Mouse (Mus musculus): ENCODE measurements around the gene Bves.
"Not testable (repeated sequence)": the region's sequence is repeated elsewhere in the genome, so short reads cannot be mapped to it uniquely, and the experiment has no call there.

The Bves gene

GRCm38 (mm10) chr10:45335434-45336422 is at the start of gene Bves:
TSS of gene Bves (plus strand) at chr10:45335772.
- in situ Hi-C loops (cut with MboI, MseI), result no loop called here

- in situ Hi-C loops (cut with MboI, MseI), result no loop called here
Observed at GRCm38 (mm10) chr10:45288351-45288750, 47.2 kb upstream of the Bves start.

- in situ Hi-C loops (cut with MboI, MseI), result no loop called here
Observed at GRCm38 (mm10) chr10:45289218-45290105, 46.1 kb upstream of the Bves start.

GRCm38 (mm10) chr10:45290618-45291017 is 45.0 kb upstream of the Bves start:
- in situ Hi-C loops (cut with MboI, MseI), result no loop called here

- in situ Hi-C loops (cut with MboI, MseI), result not testable (repeated sequence)
Observed at GRCm38 (mm10) chr10:45292159-45292558, 43.4 kb upstream of the Bves start.

- in situ Hi-C loops (cut with MboI, MseI), result no loop called here
Observed at GRCm38 (mm10) chr10:45295093-45295492, 40.5 kb upstream of the Bves start.

- in situ Hi-C loops (cut with MboI, MseI), result no loop called here
Observed at GRCm38 (mm10) chr10:45298503-45298902, 37.1 kb upstream of the Bves start.

GRCm38 (mm10) chr10:45299509-45299908 is 36.1 kb upstream of the Bves start:
- in situ Hi-C loops (cut with MboI, MseI), result no loop called here

- in situ Hi-C loops (cut with MboI, MseI), result no loop called here
Observed at GRCm38 (mm10) chr10:45303315-45304036, 32.1 kb upstream of the Bves start.

GRCm38 (mm10) chr10:45305173-45305572 is 30.4 kb upstream of the Bves start:
- in situ Hi-C loops (cut with MboI, MseI), result no loop called here

GRCm38 (mm10) chr10:45311129-45311528 is 24.4 kb upstream of the Bves start:
- in situ Hi-C loops (cut with MboI, MseI), result no loop called here

GRCm38 (mm10) chr10:45311624-45312023 is 23.9 kb upstream of the Bves start:
- in situ Hi-C loops (cut with MboI, MseI), result no loop called here

- in situ Hi-C loops (cut with MboI, MseI), result no loop called here
Observed at GRCm38 (mm10) chr10:45314865-45315264, 20.7 kb upstream of the Bves start.

GRCm38 (mm10) chr10:45318922-45319321 is 16.6 kb upstream of the Bves start:
- in situ Hi-C loops (cut with MboI, MseI), result no loop called here

GRCm38 (mm10) chr10:45320296-45320695 is 15.3 kb upstream of the Bves start:
- in situ Hi-C loops (cut with MboI, MseI), result no loop called here

- in situ Hi-C loops (cut with MboI, MseI), result no loop called here
Observed at GRCm38 (mm10) chr10:45324159-45324558, 11.4 kb upstream of the Bves start.

- in situ Hi-C loops (cut with MboI, MseI), result no loop called here
Observed at GRCm38 (mm10) chr10:45328196-45329000, 7.2 kb upstream of the Bves start.

- in situ Hi-C loops (cut with MboI, MseI), result no loop called here
Observed at GRCm38 (mm10) chr10:45334925-45335324, 647 bp upstream of the Bves start.

- in situ Hi-C loops (cut with MboI, MseI), result no loop called here
Observed at GRCm38 (mm10) chr10:45339106-45339505, 3.5 kb downstream of the Bves start.

GRCm38 (mm10) chr10:45344381-45344780 is 8.8 kb downstream of the Bves start:
- in situ Hi-C loops (cut with MboI, MseI), result no loop called here

GRCm38 (mm10) chr10:45345217-45345616 is 9.6 kb downstream of the Bves start:
- in situ Hi-C loops (cut with MboI, MseI), result no loop called here

Measured in T-helper 1 cell (primary cell).